Mouse (Mus musculus) spleen, adult 18-20 months (tissue): Measurements from ENCODE around the gene G430095P16Rik.
A peak's percentile ranks its signal among the peaks of the same experiment; 100 is the strongest.

Source experiments
- DNase-seq, 2 experiments: peaks; one replicate each; pipeline ENCODE4 v3.0.0; 2022; ENCODE audit warnings: mixed read lengths in 2 of 2

G430095P16Rik gene

GRCm38 (mm10) chr8:84743517-84744420, 21.0 kb downstream of the G430095P16Rik start:
- DNase-seq, result no peak

- no peak for DNase-seq
These were observed 22.5 kb downstream of the G430095P16Rik start for GRCm38 (mm10) chr8:84745032-84745925.

- DNase-seq, result no peak
These were observed 26.7 kb downstream of the G430095P16Rik start for GRCm38 (mm10) chr8:84749519-84749918.

GRCm38 (mm10) chr8:84752734-84753582, 30.2 kb downstream of the G430095P16Rik start:
- DNase-seq, result no peak

- no peak for DNase-seq
These were observed 34.7 kb downstream of the G430095P16Rik start for GRCm38 (mm10) chr8:84757501-84757900.

GRCm38 (mm10) chr8:84758308-84758707, 35.5 kb downstream of the G430095P16Rik start:
- no peak for DNase-seq

GRCm38 (mm10) chr8:84759126-84759525, 36.3 kb downstream of the G430095P16Rik start:
- peak in 1 of 2 experiments; percentile 32 for DNase-seq

- no peak for DNase-seq
These were observed 36.9 kb downstream of the G430095P16Rik start for GRCm38 (mm10) chr8:84759718-84760117.

GRCm38 (mm10) chr8:84760405-84760805, 37.6 kb downstream of the G430095P16Rik start:
- no peak for DNase-seq

GRCm38 (mm10) chr8:84760901-84761300, 38.1 kb downstream of the G430095P16Rik start:
- DNase-seq, result no peak

- DNase-seq, result no peak
These were observed 41.3 kb downstream of the G430095P16Rik start for GRCm38 (mm10) chr8:84764100-84764499.

GRCm38 (mm10) chr8:84764870-84765495, 42.2 kb downstream of the G430095P16Rik start:
- DNase-seq, result no peak

GRCm38 (mm10) chr8:84765629-84766028, 42.8 kb downstream of the G430095P16Rik start:
- DNase-seq, result no peak

GRCm38 (mm10) chr8:84766422-84766821, 43.6 kb downstream of the G430095P16Rik start:
- DNase-seq, result no peak

- DNase-seq, result no peak
These were observed 44.4 kb downstream of the G430095P16Rik start for GRCm38 (mm10) chr8:84767221-84767620.

- no peak for DNase-seq
These were observed 45.7 kb downstream of the G430095P16Rik start for GRCm38 (mm10) chr8:84768343-84769095.

- DNase-seq, result no peak
These were observed 46.5 kb downstream of the G430095P16Rik start for GRCm38 (mm10) chr8:84769324-84769723.

- no peak for DNase-seq
These were observed 47.5 kb downstream of the G430095P16Rik start for GRCm38 (mm10) chr8:84770100-84770953.

GRCm38 (mm10) chr8:84771000-84771687, 48.3 kb downstream of the G430095P16Rik start:
- no peak for DNase-seq
